ENCODE assay signal across 7 mouse cellular contexts in the genomic region with DNA sequence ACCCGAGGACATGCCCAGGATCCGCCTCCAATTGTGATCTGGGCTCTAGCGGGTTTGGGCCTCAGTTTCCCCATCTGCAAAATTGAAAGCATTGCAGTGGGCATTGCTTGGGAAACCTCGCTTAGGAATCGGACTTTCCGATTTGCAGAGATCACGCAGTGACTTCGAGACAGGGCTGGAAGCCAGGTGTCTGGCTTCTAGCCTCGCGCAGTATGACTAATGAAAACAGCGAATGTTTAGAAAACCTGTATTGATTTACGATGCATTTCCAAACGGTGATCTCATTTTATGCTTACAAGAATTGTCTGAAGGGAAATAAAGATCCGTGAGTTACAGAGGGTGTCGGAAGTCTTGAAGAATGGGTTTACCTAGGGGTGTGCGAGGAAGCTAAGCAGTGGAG. TPM values are rescaled to one million over a fixed set of nuclear protein-coding genes. Genes with fewer than 3 reads are reported as not detected.
DNase-seq lines count a peak whose midpoint lies in the region; ATAC-seq lines count a peak whose summit lies in the region.

No protein-coding gene starts in this region.

- peaks cover 16% of the 10 kb centered on the region for H3K4me1 ChIP-seq in lung, embryonic 16.5 days (replicated peaks; ENCODE audit: control insufficient read depth, insufficient read depth, low read length)
- H3K4me1 ChIP-seq in brown adipose tissue, adult 24 weeks (ENCODE audit: control insufficient read depth, insufficient read depth, insufficient read length, low read length), result no peaks in the 10 kb centered on the region
- peaks cover 21% of the 10 kb centered on the region for H3K4me1 ChIP-seq in hindbrain, embryonic 10.5 days (replicated peaks)
- peaks cover 16% of the 10 kb centered on the region for H3K4me1 ChIP-seq in midbrain, embryonic 12.5 days

- no peak for DNase-seq in lung, postnatal 10 days
- no peak for DNase-seq in hindbrain, embryonic 10.5 days (ENCODE audit: low spot score)
- no peak for DNase-seq in cerebellum, adult 8-10 months
- no peak for DNase-seq in T-cell, adult 2 months (ENCODE audit: low spot score)

- H3K4me3 ChIP-seq in lung, embryonic 16.5 days (ENCODE audit: low read length), result peak overlapping the region; percentile 94
- peak overlapping the region; percentile 98 for H3K4me3 ChIP-seq in brown adipose tissue, adult 24 weeks (ENCODE audit: insufficient read depth, low read depth, low read length)
- H3K4me3 ChIP-seq in hindbrain, embryonic 10.5 days, result peak overlapping the region; percentile 79
- peak overlapping the region; percentile 90 for H3K4me3 ChIP-seq in midbrain, embryonic 12.5 days

- no peaks in the 10 kb centered on the region for H3K9me3 ChIP-seq in lung, embryonic 16.5 days (ENCODE audit: control insufficient read depth, low read length)
- H3K9me3 ChIP-seq in hindbrain, embryonic 10.5 days, result no peaks in the 10 kb centered on the region
- H3K9me3 ChIP-seq in midbrain, embryonic 12.5 days, result no peaks in the 10 kb centered on the region

- no peak for ATAC-seq in lung, embryonic 16.5 days (ENCODE audit: low read depth)
- ATAC-seq in midbrain, embryonic 12.5 days (ENCODE audit: low FRiP score, low read depth), result no peak

- no peaks in the 10 kb centered on the region for H3K27me3 ChIP-seq in lung, embryonic 16.5 days (ENCODE audit: control insufficient read depth, insufficient read depth, low read depth, low read length)
- H3K27me3 ChIP-seq in hindbrain, embryonic 10.5 days (ENCODE audit: insufficient read depth, poor library complexity, severe bottlenecking), result no peaks in the 10 kb centered on the region
- no peaks in the 10 kb centered on the region for H3K27me3 ChIP-seq in midbrain, embryonic 12.5 days

- peak overlapping the region; percentile 93 for H3K27ac ChIP-seq in lung, embryonic 16.5 days (ENCODE audit: low read length)
- H3K27ac ChIP-seq in brown adipose tissue, adult 24 weeks (replicated peaks; ENCODE audit: low read depth, low read length), result peak overlapping the region; percentile 30; the same call in 1 of the 2 replicates
- peak overlapping the region; percentile 93 for H3K27ac ChIP-seq in hindbrain, embryonic 10.5 days
- peak overlapping the region; percentile 92 for H3K27ac ChIP-seq in midbrain, embryonic 12.5 days (replicated peaks)

- WGBS in lung, embryonic 16.5 days, result under 1% methylated on average over 16 of the region's 16 CpGs
- 3% methylated on average over 16 of the region's 16 CpGs for WGBS in hindbrain, embryonic 10.5 days
- WGBS in midbrain, embryonic 12.5 days, result 3% methylated on average over 16 of the region's 16 CpGs

- peak overlapping the region; percentile 84 for H3K4me2 ChIP-seq in lung, embryonic 16.5 days (ENCODE audit: low read depth, low read length)
- H3K4me2 ChIP-seq in midbrain, embryonic 12.5 days (replicated peaks), result peak overlapping the region; percentile 84

- H3K9ac ChIP-seq in lung, embryonic 16.5 days (ENCODE audit: low read length), result peak overlapping the region; percentile 93
- H3K9ac ChIP-seq in midbrain, embryonic 12.5 days (replicated peaks), result peak overlapping the region; percentile 89

- H3K36me3 ChIP-seq in lung, embryonic 16.5 days (ENCODE audit: control insufficient read depth, insufficient read depth, low read length), result peaks cover 18% of the 10 kb centered on the region
- H3K36me3 ChIP-seq in hindbrain, embryonic 10.5 days, result peaks cover 39% of the 10 kb centered on the region
- peaks cover 34% of the 10 kb centered on the region for H3K36me3 ChIP-seq in midbrain, embryonic 12.5 days

RNA-seq across cellular contexts. Expression of a gene that starts 0.7 kb away (rescaled TPM):
- polyA plus RNA-seq in lung, embryonic 16.5 days (2015; fragmentation: Nextera tagmentation; extraction: Ambion mirVana), result 33.0 and 34.4 TPM in 2 replicates
- 64.9 and 65.6 TPM in 2 replicates for polyA plus RNA-seq in brown adipose tissue, adult 24 weeks (2012; ENCODE audit: insufficient read depth, insufficient read length, missing spikeins)
- 35.9 and 43.5 TPM in 2 replicates for polyA plus RNA-seq in hindbrain, embryonic 10.5 days (2016; fragmentation: Nextera tagmentation; extraction: Ambion mirVana)
- polyA plus RNA-seq in midbrain, embryonic 12.5 days (2016; fragmentation: Nextera tagmentation; extraction: Ambion mirVana), result 39.1 and 41.1 TPM in 2 replicates

RNA-seq across cellular contexts. Expression of a gene that starts 13.9 kb away (rescaled TPM):
- polyA plus RNA-seq in lung, embryonic 16.5 days (2015; fragmentation: Nextera tagmentation; extraction: Ambion mirVana), result 145 and 147 TPM in 2 replicates
- polyA plus RNA-seq in brown adipose tissue, adult 24 weeks (2012; ENCODE audit: insufficient read depth, insufficient read length, missing spikeins), result 75.1 and 80.3 TPM in 2 replicates
- 50.8 and 57.3 TPM in 2 replicates for polyA plus RNA-seq in hindbrain, embryonic 10.5 days (2016; fragmentation: Nextera tagmentation; extraction: Ambion mirVana)
- 36.4 and 40.3 TPM in 2 replicates for polyA plus RNA-seq in midbrain, embryonic 12.5 days (2016; fragmentation: Nextera tagmentation; extraction: Ambion mirVana)

RNA-seq across cellular contexts. Expression of a gene that starts 24.7 kb away (rescaled TPM):
- not detected in 2 replicates for polyA plus RNA-seq in lung, embryonic 16.5 days (2015; fragmentation: Nextera tagmentation; extraction: Ambion mirVana)
- not detected in 2 replicates for polyA plus RNA-seq in brown adipose tissue, adult 24 weeks (2012; ENCODE audit: insufficient read depth, insufficient read length, missing spikeins)
- polyA plus RNA-seq in hindbrain, embryonic 10.5 days (2016; fragmentation: Nextera tagmentation; extraction: Ambion mirVana), result 0.08 TPM in 1 of 2 replicates, not detected in the other
- 0.38 TPM in 1 of 2 replicates, not detected in the other for polyA plus RNA-seq in midbrain, embryonic 12.5 days (2016; fragmentation: Nextera tagmentation; extraction: Ambion mirVana)

RNA-seq across cellular contexts. Expression of a gene that starts 26.0 kb away (rescaled TPM):
- 66.5 and 71.7 TPM in 2 replicates for polyA plus RNA-seq in lung, embryonic 16.5 days (2015; fragmentation: Nextera tagmentation; extraction: Ambion mirVana)
- polyA plus RNA-seq in brown adipose tissue, adult 24 weeks (2012; ENCODE audit: insufficient read depth, insufficient read length, missing spikeins), result 1.7 and 2.1 TPM in 2 replicates
- 119 and 135 TPM in 2 replicates for polyA plus RNA-seq in hindbrain, embryonic 10.5 days (2016; fragmentation: Nextera tagmentation; extraction: Ambion mirVana)
- 146 and 150 TPM in 2 replicates for polyA plus RNA-seq in midbrain, embryonic 12.5 days (2016; fragmentation: Nextera tagmentation; extraction: Ambion mirVana)

RNA-seq across cellular contexts. Expression of a gene that starts 41.3 kb away (rescaled TPM):
- polyA plus RNA-seq in lung, embryonic 16.5 days (2015; fragmentation: Nextera tagmentation; extraction: Ambion mirVana), result 0.11 and 0.16 TPM in 2 replicates
- polyA plus RNA-seq in brown adipose tissue, adult 24 weeks (2012; ENCODE audit: insufficient read depth, insufficient read length, missing spikeins), result not detected in 2 replicates
- polyA plus RNA-seq in hindbrain, embryonic 10.5 days (2016; fragmentation: Nextera tagmentation; extraction: Ambion mirVana), result not detected in 2 replicates
- polyA plus RNA-seq in midbrain, embryonic 12.5 days (2016; fragmentation: Nextera tagmentation; extraction: Ambion mirVana), result 0.09 and 0.12 TPM in 2 replicates

Comparison
In these comparisons a context has a peak if more than half of its experiments do, and no peak if none do; other contexts are left out.
1. H3K27ac ChIP-seq: peak in every context shown above with its lines; median percentile 93 in lung, embryonic 16.5 days; 93 in hindbrain, embryonic 10.5 days; 92 in midbrain, embryonic 12.5 days; 30 in brown adipose tissue, adult 24 weeks.